Mouse (Mus musculus) embryo, embryonic 11.5 days (tissue): ENCODE measurements around the gene Dcbld2.

ENCODE experiments used
- DNase-seq: peaks from one replicate; pipeline ENCODE4 v3.0.0-alpha.2; 2012; ENCODE audit warnings: low read depth, low spot score

Dcbld2 gene

GRCm38 (mm10) chr16:58482296-58482695, 74.1 kb downstream of the Dcbld2 start:
- DNase-seq, result no peak

DNA sequence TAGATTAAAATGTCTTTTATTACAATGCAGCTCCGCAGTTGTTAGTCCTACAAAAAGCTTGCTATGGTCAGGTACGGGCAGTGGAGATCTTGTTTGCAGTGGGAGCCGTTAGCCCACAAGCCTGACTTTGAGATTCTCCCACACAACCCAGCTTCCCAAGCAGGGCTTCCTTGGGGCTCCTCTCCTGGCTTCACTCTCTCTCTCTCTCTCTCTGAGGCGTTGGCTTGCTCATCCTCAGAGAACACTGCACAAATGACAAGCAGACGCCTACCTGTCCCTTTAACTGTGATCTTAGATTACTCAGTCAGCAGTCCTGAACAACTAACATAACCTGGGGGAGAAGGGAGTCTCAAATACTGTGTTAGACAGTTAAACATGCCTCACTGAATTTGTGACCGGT, 79.6 kb downstream of the Dcbld2 start:
- no peak for DNase-seq

GRCm38 (mm10) chr16:58496791-58497190, 88.5 kb downstream of the Dcbld2 start:
- DNase-seq, result no peak

DNA sequence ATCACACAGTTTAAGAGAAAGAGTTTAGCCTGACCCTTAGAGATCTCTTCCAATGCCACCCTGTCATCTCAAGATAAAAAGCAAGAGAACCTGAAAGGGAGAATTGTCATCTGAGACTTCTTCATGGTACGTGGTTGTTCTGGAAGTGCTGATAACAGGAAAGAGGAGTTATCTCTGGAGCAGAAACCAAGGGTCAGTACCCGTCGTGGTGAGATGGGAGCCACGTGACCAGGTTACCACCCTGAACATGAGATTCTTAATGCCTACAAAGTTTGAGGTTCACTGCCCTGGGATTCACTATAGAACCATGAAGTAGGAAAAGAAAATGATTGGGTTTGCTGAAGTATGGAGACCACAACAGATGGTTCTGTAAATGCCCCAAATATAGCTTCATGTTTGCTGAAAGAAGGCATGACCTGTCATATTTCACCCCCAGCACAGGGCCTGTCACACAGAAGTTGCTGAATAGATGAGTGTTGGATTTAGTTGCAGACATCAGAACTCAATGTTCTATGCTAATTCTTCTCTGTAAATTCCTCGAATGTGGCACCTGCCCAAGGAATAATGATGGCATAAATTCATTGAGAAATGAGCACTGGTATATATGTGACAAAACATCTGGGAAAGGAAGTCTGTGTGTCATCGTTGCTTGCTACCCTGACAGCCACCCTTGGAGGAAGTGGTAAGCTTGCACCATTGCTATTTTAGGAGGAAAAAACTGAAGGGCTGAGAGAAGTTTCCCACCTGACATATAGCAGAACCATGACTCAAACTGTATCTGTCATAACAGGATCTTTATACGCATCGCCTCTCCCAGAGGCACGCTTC, 89.9 kb downstream of the Dcbld2 start:
- DNase-seq, result no peak

- DNase-seq, result no peak
Observed at GRCm38 (mm10) chr16:58499172-58499584, 90.9 kb downstream of the Dcbld2 start.

- DNase-seq, result no peak
Observed at GRCm38 (mm10) chr16:58499650-58500049, 91.4 kb downstream of the Dcbld2 start.

DNA sequence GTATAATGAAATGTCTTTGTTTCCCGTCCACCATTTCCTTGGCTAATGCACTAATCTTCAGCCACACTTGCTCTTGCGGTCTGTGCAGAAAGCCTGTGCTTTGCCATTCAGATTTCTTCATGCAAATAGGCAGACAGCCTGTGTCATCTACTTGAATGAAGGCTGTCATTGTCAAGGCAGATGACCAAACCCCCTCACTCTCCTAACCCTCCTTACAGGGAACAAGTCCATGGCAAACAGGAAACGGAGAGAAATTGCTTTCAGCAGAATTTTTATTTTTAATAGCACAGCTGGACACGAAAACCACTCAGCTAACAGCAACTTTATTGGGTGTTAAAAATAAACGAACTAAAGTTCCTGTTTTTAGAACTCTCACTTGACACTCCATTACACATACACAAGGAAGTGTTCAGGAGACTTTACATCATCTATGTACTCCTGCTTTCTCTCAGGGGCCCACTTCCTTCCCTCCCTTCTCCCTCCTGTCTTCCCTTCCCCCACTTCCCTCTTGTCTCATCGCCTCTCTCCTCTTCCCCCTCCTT, 93.6 kb downstream of the Dcbld2 start:
- DNase-seq, result no peak

- DNase-seq, result no peak
Observed at GRCm38 (mm10) chr16:58502566-58502965, 94.3 kb downstream of the Dcbld2 start.

DNA sequence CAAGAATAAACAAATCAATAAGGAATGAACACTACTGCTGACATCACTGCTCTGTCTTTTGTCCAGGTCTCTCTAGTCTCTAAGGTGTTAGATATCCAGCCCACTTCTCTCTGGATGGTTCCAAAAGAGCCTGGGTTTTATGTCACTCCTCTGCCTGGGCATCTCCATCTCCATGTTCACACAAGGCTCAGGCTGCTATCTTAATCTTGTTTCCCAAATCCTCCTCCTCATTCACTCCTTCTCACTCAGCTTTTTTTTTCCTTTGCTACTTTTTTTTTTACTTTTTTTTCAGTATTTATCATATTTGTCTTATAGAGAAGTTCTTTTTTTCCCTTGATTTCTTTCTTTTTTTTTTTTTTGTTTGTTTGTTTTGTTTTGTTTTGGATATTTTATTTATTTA, 96.7 kb downstream of the Dcbld2 start:
- DNase-seq, result no peak

DNA sequence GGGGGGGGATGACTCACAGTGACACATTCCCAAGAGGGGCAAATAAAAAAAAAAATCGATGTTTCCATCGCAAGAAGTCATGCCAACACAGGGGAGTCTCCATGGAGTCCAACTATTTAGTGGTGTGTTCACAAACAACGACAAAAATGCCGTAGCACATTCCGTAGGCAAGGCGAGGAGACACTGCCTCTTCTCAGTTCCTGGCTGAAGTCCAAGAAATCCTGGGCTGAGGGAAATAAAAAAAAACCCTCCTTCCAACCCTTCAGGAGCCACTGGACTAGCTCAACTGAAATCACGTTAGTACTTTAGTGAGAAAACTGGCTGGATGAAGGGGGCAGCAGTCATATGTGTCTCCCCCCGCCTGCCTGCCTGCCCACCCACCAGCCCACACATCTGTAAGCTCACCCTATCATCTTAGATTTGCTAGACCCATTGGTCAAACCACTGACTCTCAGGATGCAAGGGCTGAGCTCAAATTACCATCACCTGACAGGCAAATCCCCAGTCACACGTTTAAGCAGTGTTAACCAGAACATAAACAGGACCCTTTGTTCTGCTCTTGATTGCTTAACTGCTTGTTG, 104.0 kb downstream of the Dcbld2 start:
- peak; percentile 41 for DNase-seq

GRCm38 (mm10) chr16:58512887-58513286, 104.6 kb downstream of the Dcbld2 start:
- DNase-seq, result no peak

- DNase-seq, result no peak
Observed at GRCm38 (mm10) chr16:58513755-58514154, 105.5 kb downstream of the Dcbld2 start.

DNA sequence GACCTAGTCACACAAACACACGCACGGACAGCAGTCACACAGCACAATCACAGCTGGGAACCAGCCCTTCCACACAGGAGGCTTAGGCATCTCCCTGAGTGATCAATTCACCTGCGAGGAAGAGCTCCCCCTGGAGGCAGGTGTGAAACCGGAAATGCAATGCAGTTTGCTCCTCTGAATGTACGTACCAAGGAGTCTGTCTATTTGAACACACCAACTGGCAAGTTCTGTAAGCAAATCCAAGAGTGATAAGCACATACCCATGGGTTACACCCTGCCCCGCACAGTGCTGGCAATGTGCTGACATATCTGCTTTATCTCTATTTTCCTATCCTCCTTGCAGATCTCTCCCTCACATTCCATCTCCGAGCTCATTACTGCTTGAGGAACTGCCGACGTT, 106.3 kb downstream of the Dcbld2 start:
- no peak for DNase-seq

GRCm38 (mm10) chr16:58516161-58516560, 107.9 kb downstream of the Dcbld2 start:
- no peak for DNase-seq

- no peak for DNase-seq
Observed at GRCm38 (mm10) chr16:58516960-58517798, 108.9 kb downstream of the Dcbld2 start.
